Mouse (Mus musculus): ENCODE results near the gene Rgs6.

Gene Rgs6

DNA sequence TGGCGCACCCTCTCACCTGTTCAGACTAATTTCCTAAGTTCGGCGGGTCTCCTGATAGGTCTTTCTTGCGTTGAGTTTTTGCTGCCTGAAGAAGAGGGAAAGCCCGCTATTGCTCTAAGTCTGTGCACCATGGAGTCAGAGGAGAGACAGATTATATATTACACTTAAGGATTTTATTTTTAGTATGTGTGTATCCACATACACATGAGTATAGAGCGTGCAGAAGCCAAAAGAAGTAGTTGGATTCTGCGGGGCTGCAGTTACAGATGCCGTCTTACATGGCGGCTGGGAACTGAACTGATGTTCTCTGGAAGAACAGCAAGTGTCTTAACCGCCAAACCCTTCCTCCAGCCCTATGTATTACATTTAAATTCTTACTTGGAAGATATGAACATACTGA is 52.3 kb downstream of the Rgs6 start:
- ATAC-seq (ENCODE audit: insufficient number of reproducible peaks, low FRiP score, low TSS enrichment) = no peak

DNA sequence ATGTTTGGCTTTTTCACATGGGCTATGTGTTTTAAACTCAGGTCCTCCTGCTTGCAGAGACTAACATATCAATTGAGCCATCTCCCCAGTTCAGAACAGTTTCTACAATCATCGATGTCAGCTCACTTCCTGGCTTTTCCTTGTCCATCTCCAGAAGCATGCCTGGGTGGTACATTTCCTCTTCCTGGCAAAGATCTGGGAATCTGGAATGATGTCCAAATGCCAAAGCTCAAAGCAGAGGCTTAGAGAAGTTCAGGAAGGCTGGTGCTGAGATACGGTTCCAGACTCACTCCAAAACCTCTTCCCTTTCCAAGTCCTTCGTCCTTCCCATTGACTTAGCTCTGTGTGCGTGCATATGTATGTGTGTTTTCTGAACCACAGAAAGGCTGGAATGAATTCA is 59.8 kb downstream of the Rgs6 start:
- no peak for ATAC-seq (ENCODE audit: insufficient number of reproducible peaks, low FRiP score, low TSS enrichment)

DNA sequence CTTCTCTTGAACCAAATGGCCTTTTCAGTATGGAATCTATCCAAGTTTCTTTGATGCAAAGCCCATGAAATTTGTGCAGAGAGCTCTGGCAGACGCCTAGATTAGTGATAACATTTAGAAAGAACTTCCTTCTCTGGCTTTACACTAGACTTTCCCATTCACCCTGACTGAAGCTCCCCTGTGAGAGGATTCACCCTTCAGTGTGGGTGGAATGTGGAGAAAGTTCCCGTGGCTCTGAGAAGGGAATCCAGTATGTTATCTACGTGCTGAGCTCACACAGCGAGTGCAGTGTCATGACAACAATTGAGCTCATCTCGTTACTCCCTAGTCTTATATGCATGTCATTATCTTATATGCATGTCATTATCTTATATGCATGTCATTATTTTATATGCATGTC is 61.9 kb downstream of the Rgs6 start:
- ATAC-seq (ENCODE audit: insufficient number of reproducible peaks, low FRiP score, low TSS enrichment) = no peak

DNA sequence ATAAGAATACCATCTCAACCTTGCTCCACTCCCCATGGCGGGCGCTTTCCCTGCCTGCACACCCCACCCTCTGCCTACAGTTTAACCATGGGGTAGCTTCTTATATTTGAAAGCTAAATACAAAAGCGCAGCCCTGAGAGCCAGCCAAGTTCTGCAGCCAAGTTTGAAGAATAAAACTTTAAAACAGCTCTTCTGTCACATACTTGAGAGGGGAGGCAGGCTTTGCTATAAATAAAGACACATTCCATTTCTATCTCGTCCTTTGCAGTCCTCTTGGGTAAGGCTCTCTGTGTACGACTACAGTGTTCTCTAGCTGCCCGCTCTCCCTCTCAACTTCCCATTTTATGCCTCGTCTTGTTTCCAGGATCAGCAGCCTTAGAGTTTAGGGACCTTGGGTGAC is 76.5 kb downstream of the Rgs6 start:
- no peak for ATAC-seq (ENCODE audit: insufficient number of reproducible peaks, low FRiP score, low TSS enrichment)

DNA sequence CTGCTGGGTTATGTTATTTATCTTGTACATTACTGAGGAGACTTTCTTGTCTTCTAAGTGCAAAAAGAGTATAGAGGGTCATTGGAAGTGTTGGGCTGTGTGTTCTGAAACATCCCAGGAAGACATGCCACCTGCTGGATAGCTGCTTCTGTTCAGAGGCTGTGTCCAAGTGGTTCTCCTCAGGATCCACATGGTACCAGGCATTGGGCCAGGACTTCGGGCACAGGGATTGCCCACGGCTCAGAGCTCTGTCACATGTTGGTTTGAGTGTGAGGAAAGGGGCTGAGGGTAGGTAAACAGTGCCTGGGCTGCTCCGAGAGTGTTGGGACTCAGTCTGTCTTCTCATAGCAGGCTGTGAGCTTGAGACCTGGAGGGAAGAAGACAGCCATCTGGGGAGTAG is 79.3 kb downstream of the Rgs6 start:
- 0 out of 2 replicates have a peak, but pooled peaks have one; percentile 31 for ATAC-seq (ENCODE audit: insufficient number of reproducible peaks, low FRiP score, low TSS enrichment)

DNA sequence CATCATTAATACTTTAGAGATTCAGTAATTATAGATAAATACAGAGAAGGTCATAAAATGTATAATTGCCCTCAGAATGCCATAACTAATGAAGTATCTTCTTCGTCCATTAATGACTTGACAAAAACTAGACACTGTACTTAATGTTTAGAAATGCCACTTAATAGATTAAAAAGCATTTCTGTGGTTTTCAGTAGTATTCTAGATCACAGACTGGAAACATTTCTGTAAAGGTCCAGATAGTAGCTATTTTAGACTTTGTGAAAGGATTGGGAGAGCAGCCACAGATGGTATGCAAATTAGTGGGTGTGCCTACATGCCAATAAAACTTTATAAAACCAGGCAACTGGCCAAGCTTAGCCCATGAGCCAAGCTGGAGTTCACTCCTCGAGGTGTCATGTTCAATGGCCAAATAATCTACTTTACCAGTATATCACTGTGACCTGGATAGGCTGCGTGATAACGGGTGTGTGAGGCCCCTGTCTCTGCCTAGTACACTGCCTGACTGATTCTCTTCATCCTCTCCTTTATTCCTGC is 82.2 kb downstream of the Rgs6 start:
- ATAC-seq (ENCODE audit: insufficient number of reproducible peaks, low FRiP score, low TSS enrichment) = no peak

DNA sequence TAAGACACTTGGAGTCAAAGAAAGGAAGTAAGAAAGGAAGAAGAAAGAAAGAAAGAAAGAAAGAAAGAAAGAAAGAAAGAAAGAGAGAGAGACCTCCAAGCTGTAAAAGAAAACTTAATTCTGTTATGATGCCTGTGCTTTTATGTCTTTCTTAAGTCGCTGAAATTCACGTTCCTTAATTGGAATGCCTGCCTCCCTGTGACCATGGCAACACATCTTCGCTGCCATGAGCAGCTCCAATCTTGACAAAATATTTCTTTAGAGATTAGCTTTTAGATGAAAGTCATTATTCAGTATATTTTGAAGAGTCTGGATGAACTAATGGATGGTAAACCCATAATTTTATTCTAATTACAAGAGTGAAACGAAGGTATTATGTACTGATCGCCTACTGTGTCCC is 83.5 kb downstream of the Rgs6 start:
- no peak for ATAC-seq (ENCODE audit: insufficient number of reproducible peaks, low FRiP score, low TSS enrichment)

DNA sequence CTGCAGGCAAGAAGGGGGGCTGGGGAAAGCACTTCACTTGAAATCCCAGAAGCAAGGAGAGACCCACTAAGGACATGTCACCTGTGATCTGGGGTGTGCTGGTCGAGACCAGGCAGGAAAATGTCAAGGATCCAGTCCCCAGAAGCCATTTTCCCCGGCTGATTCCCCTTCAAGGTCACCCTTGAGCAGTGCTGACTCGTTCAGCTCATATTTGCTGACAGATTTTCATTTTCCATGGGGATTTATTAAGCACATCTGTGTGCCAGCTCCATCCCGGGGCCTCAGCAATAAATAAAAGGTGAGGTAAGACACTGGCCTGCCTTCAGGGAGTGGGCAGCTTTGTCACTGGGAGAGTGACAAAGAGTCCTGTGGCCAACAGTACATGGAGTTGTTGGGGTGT is 87.0 kb downstream of the Rgs6 start:
- no peak for ATAC-seq (ENCODE audit: insufficient number of reproducible peaks, low FRiP score, low TSS enrichment)

DNA sequence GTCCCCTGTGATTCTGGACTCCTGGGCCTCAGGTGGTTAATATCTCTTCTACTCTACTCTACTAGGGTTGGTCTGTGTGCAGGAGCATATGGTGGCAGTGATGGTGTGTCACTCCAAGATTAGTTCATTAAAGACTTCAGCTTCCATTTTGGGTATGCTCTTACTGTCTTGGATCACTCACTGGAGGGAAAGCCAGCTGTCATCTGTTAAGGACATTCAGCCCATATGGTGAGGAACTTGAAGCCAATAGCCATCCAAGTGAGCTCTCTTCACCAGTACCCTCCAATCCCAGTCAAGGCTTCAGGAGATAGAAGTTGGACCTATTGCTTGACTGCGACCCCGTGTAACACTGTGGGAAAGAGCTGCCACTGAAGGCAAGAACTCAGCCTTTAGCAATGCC is 98.9 kb downstream of the Rgs6 start:
- no peak for ATAC-seq (ENCODE audit: insufficient number of reproducible peaks, low FRiP score, low TSS enrichment)

DNA sequence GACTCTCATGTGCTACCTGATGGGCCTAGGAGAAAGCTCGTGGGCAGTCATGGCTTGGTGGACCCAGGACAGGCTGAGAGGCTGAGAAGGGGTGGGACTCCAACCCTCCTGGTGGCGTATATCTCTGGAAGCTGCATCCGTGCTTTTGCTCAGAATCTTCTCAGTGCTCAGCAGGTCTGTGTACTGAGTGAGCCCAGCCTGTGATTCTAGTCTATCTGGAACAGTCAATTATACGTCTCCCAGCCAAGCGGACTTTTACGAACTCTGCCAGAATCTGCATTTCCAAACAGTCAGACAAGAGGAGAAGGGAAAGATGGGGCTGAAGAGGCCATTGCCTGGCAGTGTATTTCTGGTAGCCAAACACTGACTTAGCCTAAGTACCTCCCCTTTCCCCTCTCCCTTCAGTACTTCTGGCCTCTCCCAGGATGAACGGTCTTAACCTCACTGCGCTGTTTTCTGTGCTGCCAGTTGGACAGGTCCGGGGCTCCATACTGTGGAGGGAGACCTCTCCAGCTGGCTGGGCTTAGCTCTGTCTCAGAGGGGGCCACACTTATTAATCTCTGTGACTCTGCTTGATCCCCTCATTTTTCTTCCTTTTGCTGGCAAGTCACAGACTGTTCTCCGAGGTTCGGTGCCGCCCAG is 110.9 kb downstream of the Rgs6 start:
- ATAC-seq (ENCODE audit: insufficient number of reproducible peaks, low FRiP score, low TSS enrichment) = no peak

DNA sequence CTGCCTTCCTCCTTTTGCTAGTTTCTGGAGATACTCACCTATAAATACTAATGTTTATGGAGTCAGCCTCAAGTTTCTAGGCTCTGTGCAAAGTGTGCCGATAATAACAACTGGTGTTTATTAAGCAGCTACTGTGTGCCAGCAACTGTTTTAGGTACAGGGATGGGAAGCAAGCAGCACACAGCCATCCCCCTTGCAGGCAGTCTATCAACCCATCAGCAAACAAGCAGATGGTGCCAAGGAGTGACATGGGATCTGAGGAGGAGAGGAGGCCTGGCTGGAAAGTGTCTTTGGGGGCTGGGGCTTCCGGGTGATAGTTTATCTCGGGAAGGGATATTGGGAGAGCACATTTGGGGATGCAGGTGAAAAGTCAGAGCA is 111.4 kb downstream of the Rgs6 start:
- ATAC-seq (ENCODE audit: insufficient number of reproducible peaks, low FRiP score, low TSS enrichment) = no peak

DNA sequence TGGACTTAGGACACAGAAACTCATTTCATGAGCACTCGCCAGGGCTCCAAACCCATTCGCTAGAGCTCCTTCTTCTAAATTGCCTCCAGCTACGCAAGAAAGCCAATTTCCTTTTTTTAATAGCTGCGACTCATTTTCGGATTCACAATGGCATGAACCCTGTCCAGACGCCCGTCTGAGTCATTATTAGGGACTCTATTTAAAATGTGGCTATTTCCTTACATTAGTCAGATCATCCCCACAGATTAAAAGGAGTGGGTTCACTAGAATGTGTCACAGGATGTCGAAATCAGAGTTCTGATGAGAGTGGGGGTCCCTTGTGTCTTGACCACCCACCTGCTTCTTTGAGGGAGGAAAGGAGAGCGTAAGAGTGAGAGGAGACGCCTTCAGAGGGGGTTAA is 112.1 kb downstream of the Rgs6 start:
- no peak for ATAC-seq (ENCODE audit: insufficient number of reproducible peaks, low FRiP score, low TSS enrichment)

DNA sequence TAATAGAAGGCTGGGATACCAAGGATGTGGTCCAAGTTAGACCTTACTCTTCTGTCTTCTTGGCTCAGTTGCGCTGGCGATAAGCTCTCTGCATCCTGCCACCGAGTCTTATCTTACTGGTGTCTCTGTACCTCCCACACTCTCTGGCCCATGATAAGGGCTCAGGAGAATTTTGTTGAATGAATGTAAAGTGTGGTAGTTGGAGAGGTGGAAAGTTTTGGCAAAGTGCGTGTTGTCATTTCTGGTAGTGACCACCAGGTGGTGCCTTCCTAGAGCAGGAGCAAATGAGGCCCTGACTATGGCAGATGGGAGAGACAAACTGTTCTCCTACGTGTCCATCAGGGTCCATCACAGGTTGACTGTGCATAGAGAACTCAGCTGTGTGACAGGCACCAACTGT is 112.7 kb downstream of the Rgs6 start:
- no peak for ATAC-seq (ENCODE audit: insufficient number of reproducible peaks, low FRiP score, low TSS enrichment)

DNA sequence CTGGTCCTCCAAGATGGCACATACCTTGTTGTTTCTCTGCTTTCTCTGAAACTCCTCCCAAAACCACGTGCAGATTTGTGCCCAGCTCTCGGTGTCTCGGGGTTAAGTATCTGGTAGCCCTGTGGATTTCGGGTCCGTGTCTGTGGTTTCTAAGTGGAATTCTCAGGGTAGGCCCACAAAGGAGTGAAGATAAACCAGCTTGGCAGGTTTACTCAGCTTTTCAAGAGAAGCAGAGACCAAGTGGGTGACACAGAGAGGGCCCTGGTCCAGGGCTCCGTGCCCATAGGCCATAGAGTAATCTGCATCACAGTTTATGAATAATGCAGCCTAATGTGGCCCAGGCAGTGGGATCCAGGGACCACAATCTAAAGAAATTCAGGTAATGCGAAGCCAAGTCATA is 113.3 kb downstream of the Rgs6 start:
- no peak for ATAC-seq (ENCODE audit: insufficient number of reproducible peaks, low FRiP score, low TSS enrichment)

DNA sequence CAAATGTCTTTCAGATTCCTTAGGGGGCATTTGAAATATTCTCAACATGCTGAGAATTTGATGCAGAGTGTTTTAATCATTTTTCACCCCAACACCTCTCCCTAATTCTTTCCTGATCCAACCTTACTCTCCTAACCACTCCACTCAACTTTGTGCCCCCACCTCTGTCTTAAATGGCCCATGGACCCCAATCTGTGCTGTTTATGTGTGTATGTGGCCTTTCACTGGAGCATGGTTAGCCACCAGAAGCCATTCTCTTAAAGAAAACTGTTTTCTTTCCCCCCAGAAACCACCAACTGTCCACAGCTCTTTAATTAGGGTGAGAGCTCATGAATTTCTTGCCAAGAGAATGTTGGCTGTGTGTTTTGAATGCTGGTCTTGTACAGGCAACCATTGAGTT is 122.3 kb downstream of the Rgs6 start:
- ATAC-seq (ENCODE audit: insufficient number of reproducible peaks, low FRiP score, low TSS enrichment) = no peak

DNA sequence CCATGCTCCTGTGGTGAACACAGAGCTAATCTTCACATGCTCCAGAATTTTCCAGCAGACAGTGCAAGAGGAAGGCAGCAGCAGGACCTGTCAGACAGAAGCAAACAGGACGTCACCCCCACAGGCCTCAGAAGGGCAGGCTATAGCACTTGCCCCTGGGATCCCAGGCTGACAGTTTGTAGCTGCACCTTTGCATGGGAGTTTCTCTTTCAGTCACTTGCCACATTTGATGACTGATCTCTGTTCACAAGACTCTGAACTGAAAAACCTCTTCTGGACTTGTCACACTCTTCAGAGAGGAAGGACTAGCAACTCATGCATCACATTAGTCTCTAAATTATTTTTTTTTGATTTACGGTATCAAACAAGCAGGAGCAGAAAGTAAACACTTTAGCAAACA is 126.2 kb downstream of the Rgs6 start:
- no peak for ATAC-seq (ENCODE audit: insufficient number of reproducible peaks, low FRiP score, low TSS enrichment)

DNA sequence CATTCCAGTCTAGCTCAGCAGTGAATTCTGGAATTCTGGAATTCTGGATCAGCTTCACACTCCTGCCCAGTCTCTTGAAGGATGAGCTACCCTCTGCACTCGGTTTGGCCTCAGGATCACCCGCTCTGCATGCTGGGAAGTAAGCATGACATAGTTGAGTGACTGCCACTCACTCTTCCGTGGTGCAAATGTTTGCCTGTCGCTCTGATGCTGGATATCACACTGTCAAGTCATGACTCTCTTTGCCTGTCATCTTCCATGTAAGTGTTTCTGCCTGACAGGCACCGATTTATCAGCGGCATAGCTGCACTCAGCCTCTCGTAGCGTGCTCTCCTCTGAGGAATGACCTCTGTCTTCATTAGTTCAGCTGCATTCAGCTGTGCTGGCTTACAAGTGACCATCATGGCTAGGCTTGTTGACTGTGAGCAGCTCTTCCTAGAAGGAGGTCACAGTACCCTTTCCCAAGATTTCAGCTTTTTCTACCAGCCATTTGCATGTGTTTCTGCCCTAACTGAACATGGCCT is 135.0 kb downstream of the Rgs6 start:
- no peak for ATAC-seq (ENCODE audit: insufficient number of reproducible peaks, low FRiP score, low TSS enrichment)

DNA sequence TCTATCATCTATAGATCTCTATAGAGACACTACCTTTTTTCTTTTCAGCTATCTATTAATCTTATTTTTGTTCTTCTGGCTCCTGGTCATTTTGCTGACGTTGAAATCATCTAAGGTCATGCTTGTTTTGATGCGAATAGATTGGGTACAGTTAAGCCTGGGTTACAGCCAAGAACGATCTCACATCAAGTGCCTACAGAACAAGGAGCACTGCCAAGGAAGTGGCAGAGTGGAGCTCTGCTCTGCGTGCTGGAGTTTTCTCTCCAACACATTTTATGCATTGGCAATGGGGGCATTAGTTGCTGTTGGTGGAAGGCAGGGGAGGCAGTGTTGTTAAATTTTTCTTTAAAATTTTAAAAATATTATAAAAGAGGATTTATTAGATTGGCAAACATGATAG is 138.2 kb downstream of the Rgs6 start:
- no peak for ATAC-seq (ENCODE audit: insufficient number of reproducible peaks, low FRiP score, low TSS enrichment)

DNA sequence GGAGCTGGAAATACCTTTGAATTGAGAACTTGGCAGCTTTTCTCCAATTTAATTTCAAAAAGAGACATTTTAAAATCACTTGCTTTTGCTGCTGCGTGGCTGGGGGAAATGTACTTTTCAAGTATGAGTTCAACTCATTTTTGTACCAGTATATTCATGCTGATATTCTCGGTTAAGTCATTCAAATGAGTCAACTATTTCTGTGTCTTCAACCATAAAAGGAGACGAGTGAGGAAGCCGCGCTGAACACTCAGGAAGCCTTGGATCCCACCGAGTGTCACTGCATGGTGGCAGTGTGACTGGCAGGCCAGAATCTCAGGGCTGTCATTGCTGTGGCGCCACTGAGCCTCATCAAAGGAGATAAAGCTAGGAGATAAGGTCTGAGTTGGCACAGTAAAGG is 143.5 kb downstream of the Rgs6 start:
- no peak for ATAC-seq (ENCODE audit: insufficient number of reproducible peaks, low FRiP score, low TSS enrichment)

DNA sequence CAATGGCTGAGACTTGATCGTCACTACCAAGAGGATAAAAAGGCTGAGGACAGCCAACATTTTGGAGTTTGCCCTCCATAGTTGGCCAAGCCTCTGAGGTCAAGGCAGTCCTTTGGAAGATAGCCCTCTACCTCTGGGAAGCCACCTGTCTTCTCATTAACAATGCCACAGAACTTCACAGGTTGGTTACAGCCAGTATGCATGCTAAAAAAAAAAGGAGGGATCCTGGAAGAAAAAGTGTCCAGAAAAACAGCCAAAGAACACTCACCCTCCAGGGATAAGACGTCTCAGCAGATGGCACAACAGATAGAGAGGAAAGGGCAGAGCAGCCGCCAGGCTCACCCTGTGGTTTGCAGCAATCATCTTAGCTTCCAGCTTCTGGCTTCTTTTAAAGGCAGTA is 154.9 kb downstream of the Rgs6 start:
- no peak for ATAC-seq (ENCODE audit: insufficient number of reproducible peaks, low FRiP score, low TSS enrichment)

DNA sequence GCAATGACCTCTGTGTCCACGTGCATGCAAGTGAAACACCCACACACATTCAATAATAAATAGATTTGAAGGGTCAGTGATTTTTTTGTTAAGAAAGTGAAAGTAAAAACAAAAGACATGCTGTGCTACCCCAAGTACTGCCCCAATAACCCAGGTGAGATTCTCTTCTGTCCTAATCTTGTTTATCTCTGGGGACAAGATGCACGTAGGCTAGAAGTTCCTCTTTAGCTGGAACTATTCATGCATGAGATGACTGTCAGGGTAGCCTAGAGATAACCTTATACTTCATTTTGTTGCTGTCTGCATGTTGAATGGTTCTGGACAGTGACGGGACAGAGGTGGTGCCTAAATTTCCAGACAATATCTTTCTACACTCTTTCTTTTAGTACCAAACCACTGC is 155.9 kb downstream of the Rgs6 start:
- no peak for ATAC-seq (ENCODE audit: insufficient number of reproducible peaks, low FRiP score, low TSS enrichment)

DNA sequence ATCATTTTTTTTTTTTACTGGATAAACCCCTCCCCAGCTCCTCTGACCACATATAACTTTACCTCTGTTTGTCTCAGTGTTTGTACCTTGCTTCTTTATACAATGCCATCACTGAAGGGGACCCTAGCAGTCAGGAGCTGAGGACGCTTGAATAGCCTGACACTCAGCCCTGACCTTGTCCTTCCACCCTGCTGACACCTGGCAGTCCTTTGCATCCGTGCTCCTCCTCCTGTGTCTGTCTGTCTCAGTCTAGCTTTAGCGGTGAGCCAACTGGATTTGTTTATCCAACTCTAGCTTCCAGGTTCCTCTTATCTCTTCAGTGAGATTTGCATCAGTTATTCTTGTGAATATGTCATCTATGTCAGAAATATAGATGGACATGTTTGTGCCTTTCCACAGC is 156.7 kb downstream of the Rgs6 start:
- no peak for ATAC-seq (ENCODE audit: insufficient number of reproducible peaks, low FRiP score, low TSS enrichment)

DNA sequence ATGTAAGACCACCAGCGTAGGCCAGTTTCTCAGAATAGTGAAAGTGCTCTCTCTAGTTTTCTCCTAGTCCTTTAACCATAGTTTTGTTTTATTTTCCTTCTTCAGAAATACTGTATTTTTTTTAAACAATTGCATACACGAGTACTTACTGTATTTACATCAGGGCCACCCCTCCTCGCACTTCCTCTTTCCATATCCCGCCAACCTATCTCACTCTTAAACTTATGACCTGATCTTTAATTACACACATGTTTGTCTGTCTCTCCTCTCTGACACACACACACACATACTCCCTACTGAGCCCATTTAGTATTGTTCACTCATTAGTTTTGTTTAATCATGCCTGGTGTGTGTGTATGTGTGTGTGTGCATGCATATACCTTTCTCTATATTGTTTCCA is 159.0 kb downstream of the Rgs6 start:
- ATAC-seq (ENCODE audit: insufficient number of reproducible peaks, low FRiP score, low TSS enrichment) = no peak

All from cerebellum, adult (tissue).